ENCODE assay signal across 25 mouse cellular contexts in genomic region chr1:45381866-45382265, GRCm38 (mm10).
DNase-seq lines count a peak whose midpoint lies in the region; ATAC-seq and TF ChIP-seq lines count a peak whose summit lies in the region.
"Had no signal": no experiment of that assay in that cellular context is flagged by ENCODE, and none has a peak within 500 bp of the region (broad histone marks: within the 10 kb centered on the region; RNA-seq: fewer than 3 reads in every experiment).

No protein-coding gene starts in this region.

- no peak overlapping the region for H3K9ac ChIP-seq in heart, embryonic 13.5 days
- H3K9ac ChIP-seq in lung, embryonic 14.5 days = no peak overlapping the region
- H3K9ac ChIP-seq: embryonic facial prominence, embryonic 15.5 days; hindbrain, embryonic 12.5 days; limb, embryonic 15.5 days; liver, postnatal 0 days; midbrain, embryonic 15.5 days; stomach, embryonic 15.5 days had no signal

- TF ChIP-seq POLR2A in lung, adult 2 months (IDR thresholded peaks at IDR 0.05; ENCODE audit: borderline replicate concordance, extremely low read depth, low read depth, low read length) = no peak

- H3K4me3 ChIP-seq in heart, embryonic 13.5 days = no peak overlapping the region
- no peak overlapping the region for H3K4me3 ChIP-seq in lung, embryonic 14.5 days (ENCODE audit: low read depth, low read length)
- H3K4me3 ChIP-seq in lung, adult 2 months (replicated peaks; ENCODE audit: extremely low read depth, low read depth, low read length) = no peak overlapping the region
- H3K4me3 ChIP-seq: embryonic facial prominence, embryonic 15.5 days; hindbrain, embryonic 12.5 days; layer of hippocampus, adult 2 months; limb, embryonic 15.5 days; midbrain, embryonic 15.5 days; myocyte; stomach, embryonic 15.5 days had no signal

- 0 out of 2 replicates have a peak overlapping the region, but pooled peaks have one; percentile 25 for H3K27ac ChIP-seq in heart, embryonic 13.5 days (replicated peaks)
- H3K27ac ChIP-seq in lung, embryonic 14.5 days (ENCODE audit: low read depth) = peak overlapping the region; percentile 19; the same call in 1 of the 2 replicates
- H3K27ac ChIP-seq: embryonic facial prominence, embryonic 15.5 days; hindbrain, embryonic 12.5 days; layer of hippocampus, adult 2 months; limb, embryonic 15.5 days; midbrain, embryonic 15.5 days; stomach, embryonic 15.5 days had no signal

- H3K4me2 ChIP-seq in heart, embryonic 13.5 days = no peak overlapping the region
- no peak overlapping the region for H3K4me2 ChIP-seq in lung, embryonic 14.5 days
- H3K4me2 ChIP-seq: embryonic facial prominence, embryonic 15.5 days; hindbrain, embryonic 12.5 days; limb, embryonic 15.5 days; midbrain, embryonic 15.5 days; stomach, embryonic 15.5 days had no signal

- peaks cover 36% of the 10 kb centered on the region for H3K36me3 ChIP-seq in heart, embryonic 13.5 days
- H3K36me3 ChIP-seq in lung, embryonic 14.5 days (ENCODE audit: insufficient read depth) = peaks cover 23% of the 10 kb centered on the region
- H3K36me3 ChIP-seq: hindbrain, embryonic 12.5 days; midbrain, embryonic 15.5 days; stomach, embryonic 15.5 days had no signal

- DNase-seq in adrenal gland, postnatal 14 days = peak; percentile 24
- DNase-seq in adrenal gland, postnatal 4 days (ENCODE audit: low spot score in 2 of 2) = no peak
- DNase-seq in heart, adult 8-10 months (ENCODE audit: low spot score) = no peak
- peak; percentile 70 for DNase-seq in lung, embryonic 14.5 days
- no peak for DNase-seq in lung, adult 2 months
- DNase-seq in lung, postnatal 36 days = peak; percentile 42
- DNase-seq in layer of hippocampus, postnatal 36 days = no peak
- DNase-seq: cerebellum, adult 11 months; kidney, adult 18-20 months; kidney, postnatal 14 days; liver, postnatal 0 days; right cerebral cortex, postnatal 25 days; thymus, adult 18-20 months; thymus, postnatal 4 days had no signal

- no peak for ATAC-seq in heart, embryonic 13.5 days (ENCODE audit: extremely low read depth, insufficient number of reproducible peaks, low FRiP score, low TSS enrichment)
- ATAC-seq in lung, embryonic 14.5 days (ENCODE audit: insufficient read depth) = no peak
- ATAC-seq: activated CD4-positive, CD25-positive, alpha-beta regulatory T cell, adult 4 months; CD4-positive, CD25-positive, alpha-beta regulatory T cell, adult 4 months; forebrain, embryonic 16.5 days; liver, postnatal 0 days; midbrain, embryonic 15.5 days had no signal

- 0 out of 2 replicates have a peak, but pooled peaks cover 3% of the 10 kb centered on the region for H3K4me1 ChIP-seq in heart, embryonic 13.5 days
- H3K4me1 ChIP-seq in lung, embryonic 14.5 days (ENCODE audit: insufficient read depth) = peaks cover 5% of the 10 kb centered on the region
- no peaks in the 10 kb centered on the region for H3K4me1 ChIP-seq in lung, adult 2 months (ENCODE audit: control insufficient read depth, insufficient read depth, low read length)
- H3K4me1 ChIP-seq: embryonic facial prominence, embryonic 15.5 days; hindbrain, embryonic 12.5 days; limb, embryonic 15.5 days; midbrain, embryonic 15.5 days; stomach, embryonic 15.5 days had no signal

- no peaks in the 10 kb centered on the region for H3K9me3 ChIP-seq in heart, embryonic 13.5 days
- no peaks in the 10 kb centered on the region for H3K9me3 ChIP-seq in lung, embryonic 14.5 days (ENCODE audit: low read depth, low read length)
- H3K9me3 ChIP-seq: embryonic facial prominence, embryonic 15.5 days; hindbrain, embryonic 12.5 days; limb, embryonic 15.5 days; midbrain, embryonic 15.5 days; stomach, embryonic 15.5 days had no signal

- WGBS in heart, embryonic 13.5 days = 77% methylated on average over 2 of the region's 2 CpGs
- WGBS in lung, embryonic 14.5 days = 51% methylated on average over 2 of the region's 2 CpGs
- 62% methylated on average over 2 of the region's 2 CpGs for WGBS in lung, adult 2 months

- H3K27me3 ChIP-seq in heart, embryonic 13.5 days (replicated peaks) = no peaks in the 10 kb centered on the region
- no peaks in the 10 kb centered on the region for H3K27me3 ChIP-seq in lung, embryonic 14.5 days (ENCODE audit: insufficient read depth, low read length)
- H3K27me3 ChIP-seq: embryonic facial prominence, embryonic 15.5 days; hindbrain, embryonic 12.5 days; limb, embryonic 15.5 days; midbrain, embryonic 15.5 days; stomach, embryonic 15.5 days had no signal

- no peak for TF ChIP-seq CTCF in lung, embryonic 14.5 days (IDR thresholded peaks at IDR 0.05; ENCODE audit: low read depth)
- no peak for TF ChIP-seq CTCF in lung, adult 2 months (IDR thresholded peaks at IDR 0.05; ENCODE audit: insufficient read depth, low read length)

Comparison
In these comparisons a context has a peak if more than half of its experiments do, and no peak if none do; other contexts are left out.
1. DNase-seq: peak in adrenal gland, postnatal 14 days (single experiment), lung, embryonic 14.5 days (single experiment) and lung, postnatal 36 days (single experiment); none in adrenal gland, postnatal 4 days (0 of 2), heart, adult 8-10 months (single experiment), lung, adult 2 months (single experiment) and layer of hippocampus, postnatal 36 days (0 of 2).